Mouse (Mus musculus) limb, embryonic 13.5 days (tissue): ENCODE results near the gene Dhdh. TPM values are rescaled to one million over a fixed set of nuclear protein-coding genes. Genes with fewer than 3 reads are reported as not detected.
A peak's percentile ranks its signal among the peaks of the same experiment; 100 is the strongest.
"Not testable (repeated sequence)": the region's sequence is repeated elsewhere in the genome, so short reads cannot be mapped to it uniquely, and the experiment has no call there.

ENCODE experiments used
- ATAC-seq: fragments of 200-750 bp; cut with Nextera tagmentation; 2 replicates; pipeline ENCODE4 v1.8.0; 2017; ENCODE audit warnings: low read depth, moderate number of reproducible peaks, moderate TSS enrichment; ENCODE audit not compliant: low FRiP score
- H3K27ac ChIP-seq: fragments of 300-500 bp; sonication (generic); 2 replicates; pipeline ENCODE4 v1.5.1; 2015; ENCODE audit warnings: inconsistent platforms, mild to moderate bottlenecking, moderate library complexity
- H3K27me3 ChIP-seq: fragments of 300-500 bp; sonication (generic); 2 replicates; pipeline ENCODE4 v1.6.1; 2015; ENCODE audit warnings: mild to moderate bottlenecking, inconsistent platforms
- H3K36me3 ChIP-seq: fragments of 300-500 bp; sonication (generic); 2 replicates; pipeline ENCODE4 v1.6.1; 2015; ENCODE audit warnings: inconsistent platforms, mild to moderate bottlenecking, moderate library complexity
- H3K4me1 ChIP-seq: fragments of 300-500 bp; sonication (generic); 2 replicates; pipeline ENCODE4 v1.6.1; 2015; ENCODE audit warnings: inconsistent platforms
- H3K4me2 ChIP-seq: fragments of 300-500 bp; sonication (generic); replicated peaks from 2 replicates; pipeline ENCODE4 v1.6.1; 2015; ENCODE audit warnings: inconsistent platforms, mild to moderate bottlenecking, moderate library complexity
- H3K4me3 ChIP-seq: fragments of 300-500 bp; sonication (generic); 2 replicates; pipeline ENCODE4 v1.5.1; 2015; ENCODE audit warnings: moderate library complexity, mild to moderate bottlenecking, inconsistent platforms
- H3K9ac ChIP-seq: fragments of 300-500 bp; sonication (generic); 2 replicates; pipeline ENCODE4 v1.6.1; 2015; ENCODE audit warnings: mild to moderate bottlenecking, inconsistent platforms
- H3K9me3 ChIP-seq: fragments of 300-500 bp; sonication (generic); 2 replicates; pipeline ENCODE4 v1.6.1; 2016; ENCODE audit warnings: inconsistent platforms
- WGBS: fragments of 180-500 bp; shearing (Covaris S2); methylation state at CpG from one replicate; pipeline ENCODE4 v1.1.7; 2015; 5-methylcytosine and 5-hydroxymethylcytosine counted together
- polyA plus RNA-seq: library from polyadenylated mRNA; unstranded; fragments of >200 nt; fragmentation: Nextera tagmentation; extraction: Ambion mirVana; gene quantifications from 2 replicates; pipeline ENCODE4 v1.2.1, GENCODE M21; 2015

Gene Dhdh
- polyA plus RNA-seq, 1 experiment from 2014 or later = 2.9 TPM

- 96% methylated on average over 12 of the region's 12 CpGs for WGBS
- peak overlapping the region; percentile 83 for H3K9ac ChIP-seq
- ATAC-seq = no peak
- H3K4me3 ChIP-seq = peak overlapping the region; percentile 85; the same call in 1 of the 2 replicates
- H3K4me2 ChIP-seq = peak overlapping the region; percentile 70; the same call in 1 of the 2 replicates
- peaks cover 41% of the 10 kb centered on the region for H3K36me3 ChIP-seq
- no peaks in the 10 kb centered on the region for H3K9me3 ChIP-seq
- peaks cover 31% of the 10 kb centered on the region for H3K4me1 ChIP-seq
- H3K27ac ChIP-seq = no peak overlapping the region
- H3K27me3 ChIP-seq = no peaks in the 10 kb centered on the region
These were observed 23.5 kb downstream of the Dhdh start for GRCm38 (mm10) chr7:45465112-45465511.

- H3K9me3 ChIP-seq = no peaks in the 10 kb centered on the region
- H3K4me1 ChIP-seq = peaks cover 33% of the 10 kb centered on the region
- no peak overlapping the region for H3K27ac ChIP-seq
- ATAC-seq = no peak
- H3K4me3 ChIP-seq = no peak overlapping the region
- H3K9ac ChIP-seq = no peak overlapping the region
- H3K27me3 ChIP-seq = no peaks in the 10 kb centered on the region
- peaks cover 41% of the 10 kb centered on the region for H3K36me3 ChIP-seq
- WGBS = 92% methylated on average over 7 of the region's 7 CpGs
- H3K4me2 ChIP-seq = no peak overlapping the region
These were observed 24.4 kb downstream of the Dhdh start for GRCm38 (mm10) chr7:45463987-45464778.

- WGBS = 76% methylated on average over 4 of the region's 4 CpGs
- not testable (repeated sequence) for H3K9me3 ChIP-seq, ATAC-seq, H3K4me2 ChIP-seq, H3K4me3 ChIP-seq, H3K9ac ChIP-seq, H3K27ac ChIP-seq, H3K27me3 ChIP-seq
- peaks cover 38% of the 10 kb centered on the region for H3K4me1 ChIP-seq
- H3K36me3 ChIP-seq = peaks cover 49% of the 10 kb centered on the region
These were observed 25.7 kb downstream of the Dhdh start for GRCm38 (mm10) chr7:45462868-45463267.

- Histone ChIP-seq H3K27ac (no peak overlapping the region), H3K36me3 (peaks cover 54% of the 10 kb centered on the region), H3K9me3 (no peaks in the 10 kb centered on the region), H3K4me1 (peaks cover 42% of the 10 kb centered on the region), H3K27me3 (no peaks in the 10 kb centered on the region), H3K4me2 (no peak overlapping the region), H3K4me3 (no peak overlapping the region), H3K9ac (no peak overlapping the region)
- 78% methylated on average over 4 of the region's 4 CpGs for WGBS
- ATAC-seq = no peak
These were observed 26.3 kb downstream of the Dhdh start for GRCm38 (mm10) chr7:45462325-45462724.

- no peak for ATAC-seq
- H3K9me3 ChIP-seq = no peaks in the 10 kb centered on the region
- peaks cover 44% of the 10 kb centered on the region for H3K4me1 ChIP-seq
- no peak overlapping the region for H3K4me3 ChIP-seq
- no peaks in the 10 kb centered on the region for H3K27me3 ChIP-seq
- WGBS = 89% methylated on average over 4 of the region's 4 CpGs
- no peak overlapping the region for H3K4me2 ChIP-seq
- H3K27ac ChIP-seq = no peak overlapping the region; the same call in 1 of the 2 replicates
- no peak overlapping the region for H3K9ac ChIP-seq
- H3K36me3 ChIP-seq = peaks cover 60% of the 10 kb centered on the region
These were observed 26.8 kb downstream of the Dhdh start for GRCm38 (mm10) chr7:45461781-45462180.

GRCm38 (mm10) chr7:45461326-45461725 lies 27.3 kb downstream of the Dhdh start:
- peaks cover 62% of the 10 kb centered on the region for H3K36me3 ChIP-seq

GRCm38 (mm10) chr7:45460860-45461314 lies 27.7 kb downstream of the Dhdh start:
- no peak; the same call in 1 of the 2 replicates for ATAC-seq
- Histone ChIP-seq H3K4me2 (peak overlapping the region; percentile 66), H3K4me3 (peak overlapping the region; percentile 89), H3K36me3 (peaks cover 65% of the 10 kb centered on the region), H3K9ac (peak overlapping the region; percentile 59), H3K27me3 (no peaks in the 10 kb centered on the region), H3K9me3 (no peaks in the 10 kb centered on the region), H3K4me1 (peaks cover 48% of the 10 kb centered on the region), H3K27ac (peak overlapping the region; percentile 85)
- WGBS = 19% methylated on average over 13 of the region's 13 CpGs

More at GRCm38 (mm10) chr7:45461326-45461725, 27.3 kb downstream of the Dhdh start:
- Histone ChIP-seq H3K4me3 (no peak overlapping the region), H3K27me3 (no peaks in the 10 kb centered on the region), H3K9me3 (no peaks in the 10 kb centered on the region), H3K27ac (peak overlapping the region; percentile 85), H3K9ac (no peak overlapping the region), H3K4me1 (peaks cover 49% of the 10 kb centered on the region), H3K4me2 (peak overlapping the region; percentile 66; the same call in 1 of the 2 replicates)
- ATAC-seq = no peak
- 67% methylated on average over 4 of the region's 5 CpGs for WGBS

GRCm38 (mm10) chr7:45460377-45460776 lies 28.2 kb downstream of the Dhdh start:
- Histone ChIP-seq H3K4me3 (peak overlapping the region; percentile 89), H3K36me3 (peaks cover 66% of the 10 kb centered on the region), H3K4me2 (peak overlapping the region; percentile 66), H3K4me1 (peaks cover 43% of the 10 kb centered on the region), H3K9ac (peak overlapping the region; percentile 59), H3K27me3 (no peaks in the 10 kb centered on the region), H3K27ac (peak overlapping the region; percentile 85), H3K9me3 (no peaks in the 10 kb centered on the region)
- ATAC-seq = no peak
- WGBS = 78% methylated on average over 7 of the region's 7 CpGs

- Histone ChIP-seq H3K9ac (peak within 1 kb of the TSS; percentile 91), H3K4me2 (peak within 1 kb of the TSS; percentile 88), H3K36me3 (peaks cover 66% of the 10 kb centered on the region), H3K4me1 (peaks cover 41% of the 10 kb centered on the region), H3K27ac (peak within 1 kb of the TSS; percentile 97), H3K4me3 (peak within 1 kb of the TSS; percentile 89)
- H3K27me3 ChIP-seq, H3K9me3 ChIP-seq: not testable (repeated sequence)
- 0% methylated on average over 37 of the region's 37 CpGs for WGBS
- ATAC-seq = peak; percentile 94
These were observed 29.0 kb downstream of the Dhdh start, which contains the start of gene Ftl1 for GRCm38 (mm10) chr7:45459564-45460140. Gene Ftl1, minus strand, starts transcription at chr7:45459884.

GRCm38 (mm10) chr7:45458748-45459563 lies 29.6 kb downstream of the Dhdh start:
- H3K4me3 ChIP-seq = peak overlapping the region; percentile 89
- under 1% methylated on average over 43 of the region's 43 CpGs for WGBS
- H3K4me1 ChIP-seq = peaks cover 41% of the 10 kb centered on the region
- H3K27me3 ChIP-seq = no peaks in the 10 kb centered on the region
- peak overlapping the region; percentile 88 for H3K4me2 ChIP-seq
- H3K9ac ChIP-seq = peak overlapping the region; percentile 91
- peak; percentile 79 for ATAC-seq
- H3K36me3 ChIP-seq = peaks cover 66% of the 10 kb centered on the region
- H3K27ac ChIP-seq = peak overlapping the region; percentile 97
- H3K9me3 ChIP-seq = no peaks in the 10 kb centered on the region

GRCm38 (mm10) chr7:45457204-45458060 lies 31.2 kb downstream of the Dhdh start:
- WGBS = 67% methylated on average over 10 of the region's 10 CpGs
- H3K36me3 ChIP-seq = peaks cover 64% of the 10 kb centered on the region
- peak overlapping the region; percentile 91 for H3K9ac ChIP-seq
- H3K4me3 ChIP-seq = peak overlapping the region; percentile 89
- no peaks in the 10 kb centered on the region for H3K9me3 ChIP-seq
- peaks cover 41% of the 10 kb centered on the region for H3K4me1 ChIP-seq
- peak overlapping the region; percentile 88 for H3K4me2 ChIP-seq
- no peak for ATAC-seq
- H3K27ac ChIP-seq = peak overlapping the region; percentile 52; the same call in 1 of the 2 replicates
- no peaks in the 10 kb centered on the region for H3K27me3 ChIP-seq
